Mouse (Mus musculus): ENCODE measurements around the gene Ncs1. TPM values are rescaled to one million over a fixed set of nuclear protein-coding genes. Genes with fewer than 3 reads are reported as not detected.
A peak's percentile ranks its signal among the peaks of the same experiment; 100 is the strongest.

Ncs1 gene
- total RNA-seq, 2 experiments from 2014 or later = 4.0 to 4.9 TPM

DNA sequence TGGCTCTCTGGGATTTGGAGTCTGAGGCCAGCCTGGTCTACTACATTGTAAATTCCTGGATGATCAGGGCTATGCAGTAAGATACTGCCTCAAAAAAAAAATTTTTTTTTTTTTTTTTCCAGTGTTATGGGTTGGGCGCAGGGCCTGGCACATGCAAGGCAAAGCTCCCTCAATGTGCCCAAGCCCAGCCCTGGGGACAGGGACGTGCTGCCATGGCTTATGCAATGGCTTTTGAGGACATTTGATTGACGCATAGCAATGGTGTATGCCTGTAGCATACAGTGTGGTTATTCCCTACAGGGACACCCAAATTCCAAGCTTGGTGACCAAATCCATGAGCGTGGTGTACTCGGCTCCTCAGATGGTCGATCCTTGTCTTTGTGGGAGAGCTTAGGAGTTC is 5.8 kb upstream of the Ncs1 start:
- intact Hi-C loops (cut with DNase I) = loop anchor here (5.0 kb wide), 1 partner anchor 38 kb away; no protein-coding TSS in a partner anchor
- DNase-seq = no peak

DNA sequence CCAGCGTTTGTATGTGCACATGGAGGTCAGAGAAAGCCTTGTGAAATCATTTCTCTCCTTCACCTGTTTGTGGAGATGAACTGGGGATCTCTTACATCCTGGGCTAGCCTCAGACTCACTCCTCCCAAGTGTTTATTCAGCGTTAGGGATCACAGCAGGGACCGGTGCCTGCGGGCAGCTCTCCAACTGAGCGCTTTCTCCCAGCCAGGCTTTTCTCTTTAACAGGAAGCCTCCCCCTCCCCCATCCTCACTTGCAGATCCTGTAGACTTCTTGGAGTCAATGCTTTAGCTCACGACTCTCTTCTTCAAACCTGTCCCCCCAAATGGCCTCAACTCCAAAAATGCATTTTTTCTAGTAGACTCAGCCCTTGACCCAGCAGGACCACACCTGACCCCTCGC is 4.0 kb upstream of the Ncs1 start:
- intact Hi-C loops (cut with DNase I) = loop anchor here (5.0 kb wide), 1 partner anchor 39 kb away; no protein-coding TSS in a partner anchor
- DNase-seq = no peak

DNA sequence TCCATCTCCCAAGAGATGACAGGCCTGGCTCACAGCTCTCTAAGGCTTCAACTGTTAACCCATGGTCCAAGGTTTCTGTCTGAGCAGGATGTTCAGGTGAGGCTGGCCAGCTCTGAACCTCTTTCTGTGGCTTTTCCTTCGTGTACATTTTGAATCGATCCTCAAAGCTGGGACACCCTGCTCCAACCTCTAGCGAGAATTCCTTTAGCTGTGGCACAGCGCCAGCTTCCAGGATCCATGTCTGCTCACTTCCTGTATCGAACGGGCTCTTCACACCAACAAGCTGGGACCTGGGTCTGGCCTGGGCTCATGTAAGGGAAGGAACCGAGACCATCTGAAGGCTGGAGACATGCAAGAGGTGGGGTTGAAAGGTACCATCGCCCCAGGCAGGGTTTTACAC is 1.4 kb upstream of the Ncs1 start:
- intact Hi-C loops (cut with DNase I) = loop anchor here (5.0 kb wide), 1 partner anchor 42 kb away; no protein-coding TSS in a partner anchor
- DNase-seq = no peak

DNA sequence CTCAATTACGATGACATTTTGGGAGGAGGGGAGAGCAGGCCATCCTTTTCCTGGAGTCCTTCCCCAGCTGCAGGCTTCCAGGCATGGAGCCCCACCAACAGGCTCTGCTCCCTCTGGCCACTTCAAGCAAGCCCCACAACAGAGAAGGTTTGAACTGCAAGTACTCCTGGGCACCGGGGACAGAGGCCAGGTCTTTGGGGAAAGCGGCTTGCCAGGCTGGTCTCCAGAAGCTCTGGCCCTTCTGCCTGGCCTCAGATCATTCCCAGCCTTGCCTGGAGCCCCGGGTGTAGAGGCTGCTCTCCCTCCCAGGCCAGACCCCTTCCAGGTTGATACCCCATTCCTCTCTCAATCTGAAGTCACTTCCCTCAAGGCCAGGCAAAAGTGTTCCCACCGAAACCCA is 572 bp upstream of the Ncs1 start:
- intact Hi-C loops (cut with DNase I) = no loop called here
- DNase-seq = no peak

DNA sequence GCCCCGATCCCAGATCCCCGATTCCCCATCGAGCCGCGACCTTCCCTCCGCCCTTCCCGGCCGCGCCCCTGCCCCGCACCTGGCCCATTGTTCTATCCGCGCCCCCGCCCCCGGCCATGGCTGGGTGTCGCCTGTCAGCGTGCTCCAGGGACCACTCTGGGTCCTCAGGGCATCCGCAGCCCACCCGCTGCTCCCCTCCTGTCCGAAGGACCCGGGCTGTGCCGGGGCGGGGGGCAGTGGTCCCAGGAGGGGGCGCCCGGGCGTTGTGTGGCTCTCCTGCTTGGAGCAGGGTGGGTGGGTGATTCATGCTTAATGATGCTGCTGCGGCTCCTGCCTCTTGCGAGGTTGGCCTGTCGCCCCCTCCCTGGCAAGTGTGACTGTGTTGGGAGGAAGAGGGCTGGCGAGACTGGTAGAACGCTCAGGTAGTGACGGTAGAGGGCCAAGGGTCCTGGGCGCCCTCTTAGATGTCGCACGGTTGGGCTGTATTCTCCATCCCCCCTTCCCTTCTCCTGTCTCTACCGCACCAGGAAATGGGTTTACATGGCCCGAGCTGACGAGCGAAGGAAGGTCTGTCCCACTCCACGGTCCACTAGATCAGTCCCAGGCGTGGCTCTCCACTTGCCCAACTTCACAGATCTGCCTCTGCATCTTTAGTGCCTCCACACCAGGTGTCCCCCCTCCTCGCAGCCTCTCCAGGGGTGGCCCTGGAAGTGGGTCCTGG is 788 bp downstream of the Ncs1 start:
- intact Hi-C loops (cut with DNase I) = no loop called here

DNA sequence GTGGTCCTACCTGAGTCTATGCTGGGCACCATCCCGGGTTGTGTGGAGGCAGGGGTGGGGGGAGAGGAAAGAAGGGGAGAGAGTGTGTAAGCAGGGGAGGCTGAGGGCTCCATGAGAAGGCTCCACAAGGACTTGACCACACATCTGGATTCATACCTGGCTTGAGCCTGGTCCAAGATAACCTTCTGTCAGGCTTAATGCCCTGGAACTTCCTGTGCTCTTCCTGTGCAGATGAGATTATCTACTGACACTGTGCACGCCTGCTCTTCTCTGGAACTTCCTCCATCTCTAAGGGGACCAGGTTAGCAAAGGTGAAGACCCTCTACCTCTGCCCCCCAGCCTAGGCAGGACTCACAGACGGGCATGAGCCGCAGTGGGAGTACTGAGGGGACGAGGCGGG is 3.2 kb downstream of the Ncs1 start:
- no peak for DNase-seq
- intact Hi-C loops (cut with DNase I) = no loop called here

More for the DNA sequence above, 788 bp downstream of the Ncs1 start:
- no peak for DNase-seq

DNA sequence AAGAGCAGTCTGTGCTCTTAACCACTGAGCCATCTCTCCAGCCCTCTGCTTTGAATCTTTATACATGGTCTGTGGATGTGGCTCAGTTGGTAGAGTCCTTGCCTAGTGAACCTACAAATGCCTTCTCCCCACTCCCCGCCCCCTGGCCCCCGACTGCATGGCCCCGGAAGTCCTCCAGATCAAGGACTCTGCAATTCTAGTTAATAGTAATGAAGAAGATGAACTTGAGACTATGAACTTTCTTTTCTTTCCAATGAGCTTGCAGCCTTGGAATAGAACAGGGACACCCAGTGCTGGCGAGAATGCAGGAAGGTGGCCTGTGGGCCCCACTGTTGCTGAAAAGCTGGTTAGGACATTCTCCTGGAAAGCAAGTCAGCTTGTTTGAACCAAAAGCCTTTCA is 6.5 kb downstream of the Ncs1 start:
- intact Hi-C loops (cut with DNase I) = no loop called here
- no peak for DNase-seq

DNA sequence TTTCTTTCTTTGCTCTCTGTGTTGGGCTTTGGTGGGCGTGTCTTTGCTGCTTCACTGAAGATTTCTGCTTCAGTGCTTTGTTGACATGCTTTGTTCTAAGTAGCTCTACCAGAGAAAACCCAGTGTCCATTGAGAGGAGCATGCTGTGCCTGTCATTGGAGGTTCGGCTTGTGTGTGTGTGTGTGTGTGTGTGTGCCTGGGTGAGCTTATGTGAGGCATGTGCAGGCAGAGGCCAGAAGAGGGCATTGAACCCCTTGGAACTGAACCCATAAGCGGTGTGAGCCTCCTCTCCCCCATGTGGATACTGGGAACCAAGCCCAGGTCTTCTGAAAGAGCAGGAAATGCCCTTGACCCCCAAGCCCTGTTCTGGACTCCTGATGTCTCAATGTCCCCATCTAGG is 7.8 kb downstream of the Ncs1 start:
- DNase-seq = no peak
- intact Hi-C loops (cut with DNase I) = no loop called here

DNA sequence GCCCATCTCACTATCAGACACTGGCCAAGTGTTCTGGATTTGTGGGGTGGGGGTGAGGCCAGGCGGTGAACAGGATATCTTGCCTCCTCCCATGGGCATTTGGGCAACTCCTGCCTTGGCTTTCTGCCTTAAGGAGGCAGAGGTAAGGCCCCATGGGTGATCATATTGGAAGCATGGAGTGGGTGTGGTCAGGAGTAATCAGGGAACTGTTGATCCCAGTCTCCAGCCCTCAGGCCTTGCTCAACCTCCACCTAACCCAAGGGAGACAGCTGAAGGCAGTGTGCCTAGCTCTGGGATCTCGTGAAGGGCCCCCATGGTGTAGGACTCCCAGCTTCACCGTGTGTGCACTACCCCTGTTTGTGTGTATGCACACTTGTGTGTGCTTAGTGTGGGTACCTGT is 9.2 kb downstream of the Ncs1 start:
- DNase-seq = no peak
- intact Hi-C loops (cut with DNase I) = no loop called here

DNA sequence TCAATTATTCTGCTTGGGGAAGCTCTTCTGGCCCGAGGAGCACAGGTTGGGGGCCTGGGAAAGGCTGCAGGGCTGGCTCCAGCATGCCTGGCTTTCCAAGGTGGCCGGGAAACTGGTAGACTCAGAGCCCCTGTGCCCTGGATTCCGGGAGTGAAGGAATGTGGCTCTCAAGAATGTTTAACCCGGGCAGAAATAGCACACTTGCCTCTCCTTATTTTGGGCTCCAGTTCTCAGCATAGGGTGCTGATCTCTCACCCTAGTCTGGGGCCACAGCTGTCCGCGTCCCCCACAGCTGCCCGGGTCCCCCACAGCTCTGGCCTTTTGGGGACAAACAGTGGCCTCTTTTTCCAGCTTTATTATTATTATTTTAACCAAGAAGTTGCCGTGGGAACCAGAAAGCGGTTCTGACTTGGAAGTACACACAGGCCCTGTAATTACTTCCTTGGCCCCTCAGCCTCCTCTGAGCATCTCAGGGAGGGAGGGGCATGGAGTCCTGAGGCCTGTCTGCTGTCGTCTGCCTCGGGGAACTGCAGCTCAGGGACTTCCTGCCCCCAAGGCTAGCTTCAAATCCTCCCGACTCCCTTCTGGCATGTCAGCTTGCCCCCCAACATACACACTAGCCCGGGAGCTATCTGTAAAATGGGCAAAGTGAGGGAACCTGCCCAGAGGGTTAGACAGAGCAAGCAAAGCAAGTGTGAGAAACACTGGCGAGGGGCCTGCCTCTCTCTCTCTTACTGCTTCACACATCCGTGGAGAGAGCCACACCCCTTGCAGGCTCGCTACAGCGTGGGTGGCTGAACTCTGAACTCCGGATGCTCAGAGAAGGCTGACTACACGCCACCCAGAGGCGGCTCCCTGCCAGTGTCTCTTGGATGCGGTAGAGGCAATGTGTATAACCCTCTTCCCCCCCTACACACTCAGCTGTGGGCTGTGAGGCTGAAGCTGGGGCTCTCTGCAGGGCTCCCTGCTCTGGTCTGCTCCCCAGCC is 10.6 kb downstream of the Ncs1 start:
- peak; percentile 36 to 58 for DNase-seq
- intact Hi-C loops (cut with DNase I) = no loop called here

DNA sequence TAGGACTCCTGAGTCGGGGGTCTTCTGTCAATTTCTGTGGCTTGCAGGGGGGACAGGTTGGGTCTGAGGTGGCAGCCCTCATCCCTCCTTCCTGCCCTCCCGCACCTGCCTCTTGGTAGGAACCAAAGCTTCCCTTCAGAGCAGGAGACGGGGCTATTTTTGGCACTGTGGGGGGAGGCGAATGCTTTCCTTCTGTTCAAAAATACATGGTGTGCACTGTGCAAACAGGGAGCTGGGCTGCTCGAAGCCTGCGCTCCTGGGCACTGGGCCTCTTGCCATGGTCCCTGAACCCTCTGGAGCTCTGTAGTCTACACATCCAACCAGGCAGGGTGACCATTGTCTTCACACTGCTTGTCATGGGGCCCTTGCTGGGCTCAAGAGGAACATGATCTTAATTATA is 11.5 kb downstream of the Ncs1 start:
- no peak for DNase-seq
- intact Hi-C loops (cut with DNase I) = no loop called here

DNA sequence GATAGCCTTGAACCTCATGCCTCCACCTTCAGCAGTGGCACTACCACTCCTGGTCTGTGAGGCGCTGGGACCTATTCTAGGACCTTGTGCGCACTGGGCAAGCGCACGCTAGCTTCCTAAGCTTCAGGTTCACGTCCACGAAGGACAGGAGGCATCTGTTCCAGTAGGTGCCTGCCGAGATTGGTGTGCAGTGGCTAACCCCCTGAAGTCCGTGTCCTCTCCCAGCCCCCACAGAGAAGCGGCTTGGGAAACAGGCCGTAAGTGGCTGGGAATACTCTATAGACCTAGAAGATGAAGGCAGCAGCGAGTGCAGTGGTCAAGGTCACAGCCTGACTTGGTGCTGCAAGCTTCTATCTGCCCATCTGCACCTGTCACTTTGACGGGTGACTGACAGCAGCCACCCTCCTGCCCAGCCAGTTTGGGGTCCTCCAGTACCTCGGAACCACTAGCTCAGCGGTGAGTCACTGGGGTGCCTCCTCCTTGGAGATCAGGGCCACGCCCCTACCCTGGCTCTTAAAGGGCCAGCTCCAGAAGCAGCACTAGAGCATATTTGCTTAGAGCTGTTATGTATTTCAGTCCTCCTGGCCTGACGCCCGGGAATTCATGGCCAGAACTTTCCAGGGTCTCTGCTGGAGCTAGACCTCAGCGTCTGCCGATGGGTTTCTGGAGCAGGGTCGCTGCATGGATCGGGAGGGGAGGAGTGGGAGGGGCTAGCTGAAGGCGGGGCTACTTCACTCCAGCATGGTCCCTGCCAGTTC is 13.2 kb downstream of the Ncs1 start:
- intact Hi-C loops (cut with DNase I) = no loop called here
- peak; percentile 63 to 72 for DNase-seq

DNA sequence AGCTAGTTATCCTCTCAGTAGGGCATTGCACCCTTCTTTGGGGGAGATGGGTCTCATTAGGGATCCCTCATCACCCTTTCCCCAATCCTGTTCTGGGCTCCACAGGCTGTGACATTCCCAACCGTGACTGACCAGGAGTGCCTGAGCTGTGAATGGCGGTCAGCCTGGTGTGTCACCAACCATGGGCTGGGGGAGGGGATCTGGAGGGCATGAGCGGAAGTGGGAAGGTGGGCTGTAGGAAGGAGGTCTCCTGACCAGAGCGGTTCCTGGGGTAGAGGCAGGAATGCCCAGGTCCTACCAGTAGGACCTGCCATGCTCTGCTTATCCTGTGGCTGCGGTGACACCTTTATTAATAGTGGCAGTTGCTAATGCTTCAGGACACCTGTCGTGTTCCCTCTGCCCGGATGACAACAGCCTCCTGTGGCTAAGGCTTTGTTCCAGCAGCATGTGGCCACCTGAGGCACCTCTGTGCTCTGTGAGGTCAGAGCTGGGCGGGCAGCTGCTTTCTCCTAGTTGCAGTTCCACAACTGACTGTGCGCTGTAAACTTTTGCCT is 13.8 kb downstream of the Ncs1 start:
- no peak for DNase-seq
- intact Hi-C loops (cut with DNase I) = no loop called here

DNA sequence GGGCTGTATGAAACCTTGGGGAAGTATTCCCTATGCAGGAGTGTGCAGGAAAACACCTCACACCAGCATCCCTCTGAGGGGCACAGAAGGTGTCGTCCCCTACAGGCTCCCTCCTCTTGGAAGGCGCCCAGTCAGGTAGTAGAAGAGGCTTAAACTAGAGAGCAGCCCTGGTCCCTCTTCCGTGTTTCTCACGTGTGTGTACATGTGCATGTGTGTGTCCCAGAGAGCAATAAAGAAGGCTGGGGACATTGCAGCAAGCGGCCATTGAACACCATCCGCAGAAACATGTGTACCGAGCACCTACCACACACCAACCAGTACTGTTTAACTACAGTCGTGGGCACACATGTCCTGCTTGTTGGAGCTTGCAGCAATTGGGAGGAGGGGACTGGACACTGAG is 14.9 kb downstream of the Ncs1 start:
- intact Hi-C loops (cut with DNase I) = no loop called here
- no peak for DNase-seq

DNA sequence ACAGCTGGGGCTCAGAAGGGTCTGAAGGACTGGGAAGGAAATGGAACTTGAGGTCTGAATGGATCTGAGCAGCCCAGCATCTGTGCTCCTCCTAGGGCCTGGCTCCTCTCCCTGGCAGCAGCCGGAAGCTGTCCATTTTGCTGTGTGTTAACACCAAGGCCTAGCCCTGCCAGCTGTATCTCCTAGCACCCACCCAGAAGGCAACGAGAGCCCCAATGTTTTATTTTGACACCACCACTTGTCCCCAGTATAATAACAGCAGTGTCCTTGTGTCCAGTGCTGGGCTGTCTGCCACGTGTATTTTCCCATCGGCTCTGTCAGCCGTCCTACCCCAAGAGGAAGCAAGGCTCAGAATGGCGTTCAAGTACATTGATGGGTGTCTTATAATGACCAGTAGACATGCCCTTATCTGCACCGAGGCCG is 17.4 kb downstream of the Ncs1 start:
- DNase-seq = no peak
- intact Hi-C loops (cut with DNase I) = no loop called here

DNA sequence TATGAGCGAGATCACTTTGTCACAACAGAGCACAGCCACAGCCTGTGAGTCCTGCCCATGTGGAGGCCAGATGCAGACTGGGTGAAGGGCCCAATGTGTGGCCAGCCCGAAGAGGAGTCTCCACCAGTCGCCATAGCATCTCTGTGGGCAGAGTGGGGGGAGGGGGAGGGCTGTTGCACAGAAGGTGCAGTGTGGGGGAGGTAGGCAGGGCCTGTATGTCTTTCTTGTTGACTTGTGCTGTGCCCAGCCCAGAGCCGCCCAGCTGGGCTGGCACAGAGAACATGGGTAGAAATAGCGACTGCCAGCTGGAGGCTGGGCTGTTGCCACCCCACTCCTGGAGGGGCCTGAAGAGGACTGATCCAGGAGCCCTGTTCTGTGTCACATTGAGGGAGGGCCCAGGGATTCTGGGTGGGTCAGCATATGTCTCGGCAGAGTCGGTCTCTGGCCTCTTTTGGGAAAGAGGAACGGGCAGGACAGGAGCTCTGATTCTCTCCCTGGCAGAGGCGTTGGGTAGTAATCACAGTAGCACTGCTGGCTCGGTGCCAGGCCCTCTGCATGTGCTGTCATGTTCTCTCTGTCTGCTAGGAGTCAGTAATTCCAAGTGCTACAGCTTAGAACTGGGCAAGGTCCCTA is 18.2 kb downstream of the Ncs1 start:
- peak; percentile 67 to 72 for DNase-seq
- intact Hi-C loops (cut with DNase I) = no loop called here

DNA sequence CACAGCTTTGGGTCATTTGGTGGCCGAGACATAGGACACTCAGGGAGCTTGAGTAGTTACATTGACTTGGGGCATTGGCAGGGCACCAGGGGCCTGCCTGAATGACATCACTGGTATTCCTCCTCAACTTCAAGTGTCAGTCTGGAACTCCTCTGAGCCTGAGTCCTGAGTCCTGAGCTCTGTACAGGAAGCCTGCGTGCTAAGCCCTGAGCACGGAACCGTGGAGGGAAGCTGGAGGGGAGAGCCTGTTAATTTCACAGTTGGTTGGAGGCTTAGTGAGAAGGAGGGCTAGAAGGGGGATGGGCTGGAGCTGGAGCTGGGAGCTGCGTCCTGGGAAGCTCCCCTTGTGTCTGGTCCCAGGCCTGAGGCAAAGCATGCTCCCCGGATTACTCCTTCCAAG is 21.8 kb downstream of the Ncs1 start:
- DNase-seq = no peak
- intact Hi-C loops (cut with DNase I) = no loop called here

DNA sequence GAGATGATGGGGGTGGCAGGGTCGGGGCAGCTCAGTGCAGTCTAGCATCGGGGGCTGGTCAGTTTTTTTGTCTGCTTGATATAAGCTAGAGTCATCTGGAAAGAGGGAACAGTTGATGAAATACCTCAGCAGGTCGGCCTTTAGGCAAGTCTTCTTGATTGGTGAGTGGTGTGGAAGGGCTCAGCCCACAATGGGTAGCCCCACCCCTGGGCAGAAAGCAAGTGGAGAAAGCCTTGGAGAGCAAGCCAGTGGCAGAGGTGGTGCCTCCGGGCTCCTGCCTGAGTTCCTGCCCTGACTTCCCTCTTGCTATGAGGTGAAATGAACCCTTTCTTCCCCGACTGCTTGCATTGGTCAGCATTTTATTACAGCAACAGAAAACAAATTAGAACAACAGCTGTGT is 23.0 kb downstream of the Ncs1 start:
- no peak for DNase-seq
- intact Hi-C loops (cut with DNase I) = no loop called here

DNA sequence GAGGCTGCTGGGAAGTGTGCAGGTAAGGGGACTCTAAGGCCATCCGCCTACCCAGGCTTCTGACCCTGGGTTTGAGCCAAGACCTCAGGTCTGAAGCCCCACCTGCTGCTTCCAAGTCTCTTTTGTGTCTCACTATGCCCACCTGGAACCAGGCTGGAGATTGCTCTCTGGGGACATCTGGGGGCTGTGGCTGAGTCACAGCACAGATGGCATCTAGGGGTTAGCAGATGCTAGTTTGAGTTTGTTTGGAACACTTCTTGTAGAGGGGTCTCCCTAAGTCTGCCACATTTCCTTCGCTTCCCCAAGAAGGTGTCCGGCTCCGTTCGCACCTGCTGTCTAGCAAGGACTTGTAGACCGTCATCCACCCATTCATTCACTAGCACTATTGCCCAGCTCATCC is 23.6 kb downstream of the Ncs1 start:
- intact Hi-C loops (cut with DNase I) = no loop called here
- DNase-seq = no peak

DNA sequence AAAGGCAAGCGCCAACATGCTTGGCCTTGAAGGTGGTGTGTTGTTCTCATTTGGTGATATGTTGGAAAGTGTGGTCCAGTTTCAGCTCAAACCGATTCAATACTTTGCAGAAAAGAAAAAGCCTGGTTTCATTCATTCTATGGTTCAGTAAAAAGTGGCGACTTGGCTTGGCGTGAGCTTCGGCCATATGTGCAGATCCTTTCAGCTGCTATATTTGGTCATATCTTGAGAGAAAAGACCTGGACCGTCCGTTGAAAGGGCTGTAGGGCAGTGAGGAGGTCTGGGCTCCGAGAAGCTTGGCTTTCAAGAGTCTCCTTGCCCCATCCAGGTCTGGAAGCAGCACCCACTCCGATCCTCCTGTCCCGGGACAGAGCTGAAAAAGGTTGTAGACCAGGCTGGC is 24.2 kb downstream of the Ncs1 start:
- intact Hi-C loops (cut with DNase I) = loop anchor here (5.0 kb wide), 1 partner anchor 73 kb away; no protein-coding TSS in a partner anchor
- DNase-seq = no peak

All from gastrocnemius, postnatal 36 days (tissue).